Mouse (Mus musculus): ENCODE results near the gene Dlst.

Gene Dlst

GRCm38 (mm10) chr12:85151002-85151774 is 40.6 kb downstream of the Dlst start, which contains the start of gene Rps6kl1:
TSS of gene Rps6kl1 (minus strand) at chr12:85151264.
- DNase-seq (ENCODE audit: low spot score in 2 of 2), result peak; percentile 72 to 83

- DNase-seq (ENCODE audit: low spot score in 2 of 2), result no peak
These were observed 42.4 kb downstream of the Dlst start for GRCm38 (mm10) chr12:85153011-85153410.

- no peak for DNase-seq (ENCODE audit: low spot score in 2 of 2)
These were observed 45.7 kb downstream of the Dlst start for GRCm38 (mm10) chr12:85156324-85156723.

- DNase-seq (ENCODE audit: low spot score in 2 of 2), result no peak
These were observed 47.3 kb downstream of the Dlst start for GRCm38 (mm10) chr12:85157797-85158460.

- no peak for DNase-seq (ENCODE audit: low spot score in 2 of 2)
These were observed 48.2 kb downstream of the Dlst start for GRCm38 (mm10) chr12:85158801-85159200.

- no peak for DNase-seq (ENCODE audit: low spot score in 2 of 2)
These were observed 49.0 kb downstream of the Dlst start for GRCm38 (mm10) chr12:85159592-85159991.

GRCm38 (mm10) chr12:85164996-85165395 is 54.4 kb downstream of the Dlst start:
- DNase-seq (ENCODE audit: low spot score in 2 of 2), result no peak

GRCm38 (mm10) chr12:85166631-85167030 is 56.0 kb downstream of the Dlst start:
- no peak for DNase-seq (ENCODE audit: low spot score in 2 of 2)

GRCm38 (mm10) chr12:85169117-85169858 is 58.7 kb downstream of the Dlst start:
- DNase-seq (ENCODE audit: low spot score in 2 of 2), result peak; percentile 61 to 77

GRCm38 (mm10) chr12:85169877-85170276 is 59.2 kb downstream of the Dlst start:
- no peak for DNase-seq (ENCODE audit: low spot score in 2 of 2)

GRCm38 (mm10) chr12:85170284-85170947 is 59.8 kb downstream of the Dlst start:
- DNase-seq (ENCODE audit: low spot score in 2 of 2), result no peak

GRCm38 (mm10) chr12:85170948-85171307 is 60.3 kb downstream of the Dlst start:
- DNase-seq (ENCODE audit: low spot score in 2 of 2), result no peak

GRCm38 (mm10) chr12:85174016-85174415 is 63.4 kb downstream of the Dlst start:
- no peak for DNase-seq (ENCODE audit: low spot score in 2 of 2)

GRCm38 (mm10) chr12:85175087-85175675 is 64.5 kb downstream of the Dlst start:
- DNase-seq (ENCODE audit: low spot score in 2 of 2), result no peak

GRCm38 (mm10) chr12:85175926-85176845 is 65.6 kb downstream of the Dlst start:
- DNase-seq (ENCODE audit: low spot score in 2 of 2), result no peak

- DNase-seq (ENCODE audit: low spot score in 2 of 2), result no peak
These were observed 66.4 kb downstream of the Dlst start for GRCm38 (mm10) chr12:85176846-85177523.

- DNase-seq (ENCODE audit: low spot score in 2 of 2), result no peak
These were observed 67.2 kb downstream of the Dlst start, which contains the start of gene Pgf for GRCm38 (mm10) chr12:85177740-85178239. TSS of gene Pgf (minus strand) at chr12:85177790.

- DNase-seq (ENCODE audit: low spot score in 2 of 2), result no peak
These were observed 67.7 kb downstream of the Dlst start for GRCm38 (mm10) chr12:85178294-85178693.

- DNase-seq (ENCODE audit: low spot score in 2 of 2), result no peak
These were observed 71.1 kb downstream of the Dlst start for GRCm38 (mm10) chr12:85181475-85182344.
